Comparison of ENCODE assay signal across 9 mouse cellular contexts in the genomic region with DNA sequence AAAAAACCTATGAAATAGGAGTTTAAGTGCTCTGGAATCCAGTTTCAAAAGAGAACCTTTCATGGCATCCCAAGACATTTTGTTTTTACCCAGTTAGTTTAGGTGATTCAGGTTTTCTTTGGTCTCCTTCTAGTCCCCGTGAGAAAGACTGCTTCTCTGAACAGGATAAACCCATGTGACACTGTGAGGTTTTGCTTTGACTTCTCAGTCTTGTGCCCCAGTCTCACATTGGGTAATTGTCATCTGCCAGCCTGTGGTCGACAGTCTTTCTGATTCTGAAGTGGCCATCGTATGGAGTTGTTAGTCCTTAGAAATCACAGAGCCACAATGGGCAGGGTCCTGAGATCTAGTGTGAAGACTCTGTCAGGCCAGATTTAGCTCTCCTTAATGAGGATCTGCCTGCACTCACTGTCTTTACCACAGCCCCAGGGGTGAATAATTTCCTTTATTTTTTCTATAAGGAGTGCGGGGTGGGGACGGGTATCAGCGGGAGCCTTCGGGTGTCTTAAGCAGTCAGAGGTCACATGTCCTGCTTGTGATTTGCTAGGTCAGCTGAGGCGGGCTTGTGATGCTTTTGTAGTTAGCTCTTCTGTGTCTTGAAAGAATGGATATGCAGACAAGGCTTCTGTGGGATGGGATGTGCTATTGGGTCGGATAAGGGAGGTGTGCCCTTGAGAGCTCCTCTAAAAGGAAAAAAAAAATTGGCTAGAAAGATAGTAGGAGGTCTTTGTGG.
A peak's percentile ranks its signal among the peaks of the same experiment; 100 is the strongest.
DNase-seq lines count a peak whose midpoint lies in the region; ATAC-seq lines count a peak whose summit lies in the region.
"Had no signal": no experiment of that assay in that cellular context is flagged by ENCODE, and none has a peak within 500 bp of the region (broad histone marks: within the 10 kb centered on the region; RNA-seq: fewer than 3 reads in every experiment).

No protein-coding gene starts in this region.

- no peaks in the 10 kb centered on the region for H3K36me3 ChIP-seq in limb, embryonic 15.5 days
- H3K36me3 ChIP-seq in limb, embryonic 10.5 days: no peaks in the 10 kb centered on the region
- no peaks in the 10 kb centered on the region for H3K36me3 ChIP-seq in forebrain, embryonic 15.5 days
- H3K36me3 ChIP-seq in kidney, embryonic 15.5 days: no peaks in the 10 kb centered on the region

- 62% methylated on average over 9 of the region's 9 CpGs for WGBS in limb, embryonic 15.5 days
- WGBS in limb, embryonic 10.5 days: 69% methylated on average over 9 of the region's 9 CpGs
- 20% methylated on average over 9 of the region's 9 CpGs for WGBS in forebrain, embryonic 15.5 days
- WGBS in kidney, embryonic 15.5 days: 70% methylated on average over 9 of the region's 9 CpGs

- intact Hi-C loops in left cerebral cortex, postnatal 14 days (cut with DNase I): loop anchor here (5.0 kb wide), 1 partner anchor 99 kb away; no protein-coding TSS in a partner anchor

- no peak for ATAC-seq in limb, embryonic 15.5 days (ENCODE audit: insufficient number of reproducible peaks, low FRiP score, low TSS enrichment, low read depth)
- no peak for ATAC-seq in forebrain, embryonic 15.5 days (replicated peaks)
- ATAC-seq in kidney, embryonic 15.5 days (replicated peaks; ENCODE audit: low FRiP score): no peak

- DNase-seq in limb, embryonic 10.5 days (ENCODE audit: low spot score): no peak
- DNase-seq in ES-CJ7 (ENCODE audit: low read depth, low spot score): peak; percentile 88
- DNase-seq in retina, embryonic 14.5 days (ENCODE audit: low spot score): peak; percentile 33
- no peak for DNase-seq in left cerebral cortex, postnatal 14 days (ENCODE audit: low spot score in 2 of 2)
- DNase-seq in spleen, postnatal 14 days (ENCODE audit: low spot score in 2 of 2): no peak
- DNase-seq: kidney, adult 2 months had no signal

- no peak overlapping the region for H3K4me2 ChIP-seq in limb, embryonic 15.5 days
- H3K4me2 ChIP-seq in forebrain, embryonic 15.5 days (replicated peaks): no peak overlapping the region
- H3K4me2 ChIP-seq in kidney, embryonic 15.5 days: no peak overlapping the region

- H3K27me3 ChIP-seq in limb, embryonic 15.5 days: no peaks in the 10 kb centered on the region
- H3K27me3 ChIP-seq in limb, embryonic 10.5 days (ENCODE audit: low read depth, poor library complexity, severe bottlenecking): no peaks in the 10 kb centered on the region
- H3K27me3 ChIP-seq in forebrain, embryonic 15.5 days: no peaks in the 10 kb centered on the region
- H3K27me3 ChIP-seq in kidney, embryonic 15.5 days: no peaks in the 10 kb centered on the region

- H3K9ac ChIP-seq in limb, embryonic 15.5 days: no peak overlapping the region
- H3K9ac ChIP-seq in forebrain, embryonic 15.5 days (replicated peaks): no peak overlapping the region
- H3K9ac ChIP-seq in kidney, embryonic 15.5 days: no peak overlapping the region

- peak overlapping the region; percentile 63; the same call in 1 of the 2 replicates for H3K27ac ChIP-seq in limb, embryonic 15.5 days
- no peak overlapping the region for H3K27ac ChIP-seq in limb, embryonic 10.5 days
- H3K27ac ChIP-seq in forebrain, embryonic 15.5 days (replicated peaks): peak overlapping the region; percentile 65
- H3K27ac ChIP-seq in kidney, embryonic 15.5 days: no peak overlapping the region

- H3K4me3 ChIP-seq in limb, embryonic 15.5 days: no peak overlapping the region
- H3K4me3 ChIP-seq in limb, embryonic 10.5 days: no peak overlapping the region
- H3K4me3 ChIP-seq in forebrain, embryonic 15.5 days: no peak overlapping the region
- H3K4me3 ChIP-seq in kidney, embryonic 15.5 days (replicated peaks): no peak overlapping the region

- peaks cover 42% of the 10 kb centered on the region for H3K4me1 ChIP-seq in limb, embryonic 15.5 days
- H3K4me1 ChIP-seq in limb, embryonic 10.5 days: peaks cover 23% of the 10 kb centered on the region
- peaks cover 32% of the 10 kb centered on the region for H3K4me1 ChIP-seq in forebrain, embryonic 15.5 days
- peaks cover 14% of the 10 kb centered on the region for H3K4me1 ChIP-seq in kidney, embryonic 15.5 days

- no peaks in the 10 kb centered on the region for H3K9me3 ChIP-seq in limb, embryonic 15.5 days
- no peaks in the 10 kb centered on the region for H3K9me3 ChIP-seq in limb, embryonic 10.5 days (replicated peaks)
- H3K9me3 ChIP-seq in forebrain, embryonic 15.5 days: no peaks in the 10 kb centered on the region
- H3K9me3 ChIP-seq in kidney, embryonic 15.5 days (replicated peaks): no peaks in the 10 kb centered on the region

Comparison
In these comparisons a context has a peak if more than half of its experiments do, and no peak if none do; other contexts are left out.
1. H3K27ac ChIP-seq: peak in limb, embryonic 15.5 days (single experiment) and forebrain, embryonic 15.5 days (single experiment); none in limb, embryonic 10.5 days (single experiment) and kidney, embryonic 15.5 days (single experiment).
2. DNase-seq: peak in ES-CJ7 (single experiment) and retina, embryonic 14.5 days (single experiment); none in limb, embryonic 10.5 days (single experiment), left cerebral cortex, postnatal 14 days (0 of 2) and spleen, postnatal 14 days (0 of 2).